ENCODE assay signal across 9 mouse cellular contexts in the genomic region with DNA sequence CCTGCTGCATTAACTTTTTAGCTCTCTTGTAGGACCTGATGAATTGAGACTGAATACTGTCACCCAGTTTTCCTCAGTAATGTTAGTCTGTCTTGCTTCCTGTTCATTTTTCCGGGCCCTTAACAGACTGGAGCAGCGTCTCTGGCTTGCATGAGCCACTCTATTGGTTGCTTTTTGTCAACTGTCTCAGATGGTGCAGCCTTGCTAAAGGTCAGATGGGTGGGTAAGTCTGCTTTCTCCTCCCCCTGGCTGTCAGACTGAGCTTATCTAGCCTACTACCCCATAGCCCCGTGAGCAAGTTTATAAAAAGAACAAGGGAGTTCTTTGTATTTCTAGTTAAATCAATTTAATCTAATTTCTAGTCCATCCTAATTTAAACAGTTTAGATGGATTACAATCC. TPM values are rescaled to one million over a fixed set of nuclear protein-coding genes. Genes with fewer than 3 reads are reported as not detected.
A peak's percentile ranks its signal among the peaks of the same experiment; 100 is the strongest.
DNase-seq lines count a peak whose midpoint lies in the region; ATAC-seq lines count a peak whose summit lies in the region.
"Had no signal": no experiment of that assay in that cellular context is flagged by ENCODE, and none has a peak within 500 bp of the region (broad histone marks: within the 10 kb centered on the region; RNA-seq: fewer than 3 reads in every experiment).

No protein-coding gene starts in this region.

- peak overlapping the region; percentile 30 for H3K4me2 ChIP-seq in heart, embryonic 14.5 days (ENCODE audit: low read length)
- peak overlapping the region; percentile 40 for H3K4me2 ChIP-seq in liver, embryonic 13.5 days

- no peaks in the 10 kb centered on the region for H3K9me3 ChIP-seq in heart, embryonic 14.5 days (ENCODE audit: control insufficient read depth, low read length)
- no peaks in the 10 kb centered on the region for H3K9me3 ChIP-seq in liver, embryonic 13.5 days (replicated peaks)
- no peaks in the 10 kb centered on the region for H3K9me3 ChIP-seq in midbrain, embryonic 10.5 days (replicated peaks)

- no peak overlapping the region for H3K9ac ChIP-seq in heart, embryonic 14.5 days (ENCODE audit: low read length)
- H3K9ac ChIP-seq in liver, embryonic 13.5 days: 0 out of 2 replicates have a peak overlapping the region, but pooled peaks have one; percentile 11

- H3K27me3 ChIP-seq in heart, embryonic 14.5 days (ENCODE audit: control insufficient read depth, insufficient read depth, low read length): no peaks in the 10 kb centered on the region
- no peaks in the 10 kb centered on the region for H3K27me3 ChIP-seq in liver, embryonic 13.5 days
- H3K27me3 ChIP-seq in midbrain, embryonic 10.5 days (ENCODE audit: low read depth, poor library complexity, severe bottlenecking): no peaks in the 10 kb centered on the region

- peak; percentile 71; the same call in 1 of the 2 replicates for ATAC-seq in heart, embryonic 14.5 days (ENCODE audit: insufficient number of reproducible peaks, insufficient read depth, low FRiP score, low read depth)
- ATAC-seq in erythroid progenitor cell, adult 5-6 weeks (replicated peaks; ENCODE audit: low FRiP score, poor library complexity, severe bottlenecking): peak; percentile 65
- peak; percentile 86 for ATAC-seq in liver, embryonic 13.5 days (ENCODE audit: low read depth)

- 2% methylated on average over 3 of the region's 3 CpGs for WGBS in heart, embryonic 14.5 days
- 13% methylated on average over 3 of the region's 3 CpGs for WGBS in liver, embryonic 13.5 days (ENCODE audit: insufficient replicate concordance)
- WGBS in midbrain, embryonic 10.5 days: 80% methylated on average over 3 of the region's 3 CpGs

- intact Hi-C loops in heart, postnatal 25 days (cut with DNase I): no loop called here

- H3K4me1 ChIP-seq in heart, embryonic 14.5 days (ENCODE audit: control insufficient read depth in 2 of 2, insufficient read depth in 2 of 2, low read length in 2 of 2): peaks cover 9 to 56% of the 10 kb centered on the region in 2 experiments
- peaks cover 52% of the 10 kb centered on the region for H3K4me1 ChIP-seq in liver, embryonic 13.5 days (replicated peaks)
- no peaks in the 10 kb centered on the region for H3K4me1 ChIP-seq in midbrain, embryonic 10.5 days

- peak overlapping the region; percentile 35 to 57; a peak in 3 of 4 replicates for H3K27ac ChIP-seq in heart, embryonic 14.5 days (replicated peaks in 1 of 2; ENCODE audit: control insufficient read depth in 1 of 2, insufficient read depth in 1 of 2, low read depth in 2 of 2, low read length in 2 of 2)
- H3K27ac ChIP-seq in liver, embryonic 13.5 days: peak overlapping the region; percentile 55
- no peak overlapping the region for H3K27ac ChIP-seq in midbrain, embryonic 10.5 days (replicated peaks)

- no peak for DNase-seq in heart, postnatal 25 days (ENCODE audit: low spot score)
- DNase-seq in R1 (ENCODE audit: low read depth, low spot score): peak; percentile 52
- DNase-seq in liver, embryonic 13.5 days: peak; percentile 18
- no peak for DNase-seq in midbrain, embryonic 10.5 days (ENCODE audit: low spot score)
- no peak for DNase-seq in layer of hippocampus, adult 8-10 months (ENCODE audit: low spot score in 2 of 2)
- DNase-seq in thymus, postnatal 36 days: no peak
- DNase-seq: lung, postnatal 14 days had no signal

- no peak overlapping the region for H3K4me3 ChIP-seq in heart, embryonic 14.5 days (ENCODE audit: control insufficient read depth in 1 of 2, insufficient read depth in 1 of 2, low read depth in 1 of 2, low read length in 2 of 2)
- H3K4me3 ChIP-seq in liver, embryonic 13.5 days (replicated peaks): no peak overlapping the region
- no peak overlapping the region for H3K4me3 ChIP-seq in midbrain, embryonic 10.5 days

- H3K36me3 ChIP-seq in heart, embryonic 14.5 days (ENCODE audit: control insufficient read depth, insufficient read depth, low read length): 0 out of 2 replicates have a peak, but pooled peaks cover 6% of the 10 kb centered on the region
- H3K36me3 ChIP-seq in liver, embryonic 13.5 days: peaks cover 10% of the 10 kb centered on the region
- peaks cover 45% of the 10 kb centered on the region; the same call in 1 of the 2 replicates for H3K36me3 ChIP-seq in midbrain, embryonic 10.5 days

RNA-seq across cellular contexts. Expression of gene Scaf8, which starts 23.6 kb away (rescaled TPM):
- polyA plus RNA-seq in heart, embryonic 14.5 days (2014; fragmentation: Nextera tagmentation; extraction: Ambion mirVana): 16.2 and 16.8 TPM in 2 replicates
- total RNA-seq in heart, postnatal 25 days (2021): 10 to 100 TPM; 28.2 to 31.6 TPM
- 41.9 and 44.7 TPM in 2 replicates for total RNA-seq in erythroid progenitor cell, adult 5-6 weeks (2015; ENCODE audit: low replicate concordance)
- 40.9 and 62.9 TPM in 2 replicates for total RNA-seq in erythroid progenitor cell, adult 5-6 weeks (2017; ENCODE audit: low replicate concordance)
- 7.7 and 9.7 TPM in 2 replicates for polyA plus RNA-seq in liver, embryonic 13.5 days (2015; fragmentation: Nextera tagmentation; extraction: Ambion mirVana)
- polyA plus RNA-seq in midbrain, embryonic 10.5 days (2016; fragmentation: Nextera tagmentation; extraction: Ambion mirVana): 19.0 and 20.9 TPM in 2 replicates
- 10 to 100 TPM; 54.9 to 68.4 (median 62.2) TPM for total RNA-seq in layer of hippocampus, adult 8-10 months (2022)

Comparison
In these comparisons a context has a peak if more than half of its experiments do, and no peak if none do; other contexts are left out.
1. DNase-seq: peak in R1 (single experiment) and liver, embryonic 13.5 days (single experiment); none in heart, postnatal 25 days (single experiment), midbrain, embryonic 10.5 days (single experiment), layer of hippocampus, adult 8-10 months (0 of 2) and thymus, postnatal 36 days (0 of 2).
2. Peak in every context shown above with its lines, with median percentiles within 50 percentile points of each other: ATAC-seq.